Mouse (Mus musculus) layer of hippocampus, postnatal 10 days (tissue): ENCODE data around the gene Tnik. TPM values are rescaled to one million over a fixed set of nuclear protein-coding genes. Genes with fewer than 3 reads are reported as not detected.
A peak's percentile ranks its signal among the peaks of the same experiment; 100 is the strongest.

Source experiments
- DNase-seq, 2 experiments: peaks; one replicate each; pipeline ENCODE4 v3.0.0; 2021; ENCODE audit warnings: low spot score in 2 of 2
- long read RNA-seq: library from polyadenylated mRNA; stranded (forward); transcript quantifications from one replicate; pipeline ENCODE4 v2.0.0, GENCODE M21; 2023
- total RNA-seq, 2 experiments: library from RNA; stranded (reverse); gene quantifications; 2 replicates each; pipeline ENCODE4 v1.2.3; 2021

Tnik gene
- 100 to 1,000 TPM; 209 to 232 TPM for total RNA-seq
- long read RNA-seq, full-length matches to known transcripts, result 2 of 12 reads
- long read RNA-seq, partial matches to known transcripts, result 5 of 12 reads
- long read RNA-seq, other reads (novel, unspliced or antisense), result 5 of 12 reads

DNA sequence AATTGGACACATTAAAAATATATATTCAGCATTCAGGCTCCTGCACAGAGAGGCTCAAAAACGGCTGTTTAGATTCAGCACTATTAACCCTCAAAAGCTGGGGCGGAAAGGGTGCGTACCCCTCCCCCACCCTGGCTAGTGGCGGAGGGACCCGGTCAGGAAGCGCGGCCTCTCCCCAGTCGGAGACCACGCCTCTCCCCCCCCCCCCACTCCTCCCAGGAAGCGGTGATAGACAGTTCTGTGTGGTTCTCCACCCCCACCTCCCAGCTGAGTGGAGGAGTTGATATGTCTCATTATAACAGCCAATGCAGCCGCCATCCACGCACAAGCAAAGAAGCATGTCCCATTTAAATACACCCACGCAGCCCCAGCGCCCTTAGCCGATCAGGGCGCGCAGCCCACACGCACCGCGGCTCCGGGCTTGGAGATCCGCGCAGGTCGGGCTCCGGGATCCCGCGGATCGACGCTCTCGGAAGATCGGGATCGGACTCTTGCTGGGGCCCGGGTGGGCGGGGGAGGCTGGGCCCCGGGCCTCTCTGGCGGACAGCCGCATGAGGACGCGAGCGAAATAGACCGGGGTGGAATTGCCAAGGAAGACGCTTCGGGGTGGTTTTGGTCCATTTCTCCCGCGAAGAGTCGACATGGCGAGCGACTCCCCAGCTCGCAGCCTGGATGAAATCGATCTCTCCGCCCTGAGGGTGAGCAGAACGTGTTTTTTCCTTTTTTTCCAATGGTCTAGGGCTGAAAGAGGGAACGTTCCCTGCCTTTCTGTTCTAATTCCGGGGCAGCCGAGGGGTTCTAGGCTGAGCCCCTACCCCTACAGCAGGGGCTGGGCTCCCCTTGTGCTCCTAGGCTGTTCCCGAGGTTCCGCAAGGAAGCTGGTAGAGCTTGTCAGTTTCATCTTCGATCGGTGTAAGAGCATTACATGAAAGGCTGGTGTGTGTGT, at the start of gene Tnik:
TSS of gene Tnik (plus strand) at position 213 of the 946 bp plus-strand sequence.
- DNase-seq, result peak; percentile 80 to 86

DNA sequence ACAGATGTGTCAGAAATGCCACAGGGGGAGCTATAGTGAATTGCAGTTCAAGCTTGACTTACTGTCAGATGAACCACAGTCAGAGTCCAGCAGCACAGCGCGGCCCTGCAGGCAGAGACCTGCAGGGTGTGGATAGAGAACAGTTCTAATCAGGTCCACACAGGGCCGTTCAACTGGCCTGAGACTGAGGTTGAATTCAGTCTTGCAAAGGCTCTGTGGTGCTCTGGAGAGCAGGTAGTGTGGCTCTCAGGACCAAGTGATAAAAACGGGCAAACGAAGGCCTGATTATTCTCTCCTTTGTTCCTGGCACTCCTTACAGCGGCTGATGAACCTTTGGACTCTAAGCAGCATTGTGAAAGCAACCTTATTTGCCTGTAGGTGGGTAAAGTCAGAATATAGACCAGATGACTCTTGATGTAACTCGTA, 48.1 kb upstream of the Tnik start:
- DNase-seq, result no peak

DNA sequence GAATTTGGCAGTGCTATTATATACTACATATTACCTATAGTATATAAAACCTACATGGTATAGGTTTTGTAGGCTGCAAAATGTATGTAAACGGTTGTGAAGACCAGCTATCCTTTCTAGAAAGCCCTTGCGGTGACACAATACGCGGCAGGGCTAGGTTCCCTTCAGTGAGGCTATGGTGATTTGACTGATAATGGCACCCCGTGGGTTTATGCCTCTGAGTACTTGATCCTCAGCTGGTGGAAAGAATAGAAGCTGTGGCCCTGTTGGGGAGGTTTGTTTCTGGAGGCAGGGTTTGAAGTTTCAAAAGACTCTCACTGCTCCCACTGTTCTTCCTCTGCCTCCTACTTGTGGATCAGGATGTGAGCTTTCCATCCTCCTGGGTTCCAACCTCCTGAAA, 46.0 kb upstream of the Tnik start:
- no peak for DNase-seq

DNA sequence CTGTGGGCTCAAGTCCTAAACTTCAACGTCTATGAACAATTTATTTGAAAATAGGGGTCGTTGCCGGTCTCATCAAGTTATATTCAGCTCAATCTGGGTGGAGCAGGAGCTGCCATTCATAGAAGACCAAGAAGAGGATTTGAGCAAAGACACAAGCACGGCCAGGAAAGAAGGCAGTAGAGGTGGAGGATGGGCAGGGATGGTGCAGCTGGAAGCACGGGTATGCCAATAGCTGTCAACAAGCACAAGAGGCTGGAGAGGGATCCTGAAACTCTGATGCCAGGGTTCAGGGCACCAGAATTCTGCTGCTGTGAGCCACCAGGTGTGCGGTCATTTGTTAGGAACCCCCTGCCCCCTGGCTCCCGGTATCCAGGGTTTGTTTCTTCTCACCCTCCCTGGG, 43.5 kb upstream of the Tnik start:
- DNase-seq, result no peak

DNA sequence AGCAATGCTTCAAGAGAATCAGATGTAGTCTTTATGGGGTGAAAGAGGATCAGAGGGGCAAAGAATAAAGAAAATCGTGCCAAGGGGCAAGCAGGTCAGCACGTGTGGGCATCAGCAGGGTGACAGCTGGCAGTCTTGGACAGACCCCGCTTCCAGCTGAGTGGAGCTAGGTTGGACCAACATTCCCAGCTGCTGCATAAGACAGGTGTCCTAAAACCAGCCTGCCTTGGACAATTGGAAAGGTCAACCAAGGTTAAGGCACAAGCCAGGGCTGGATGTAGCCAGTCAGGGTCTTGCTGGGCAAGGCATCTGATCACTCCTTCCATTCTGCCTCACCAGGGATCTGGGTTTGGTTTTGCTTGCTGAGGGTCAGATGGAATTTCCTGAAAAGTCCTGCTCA, 43.0 kb upstream of the Tnik start:
- no peak for DNase-seq

DNA sequence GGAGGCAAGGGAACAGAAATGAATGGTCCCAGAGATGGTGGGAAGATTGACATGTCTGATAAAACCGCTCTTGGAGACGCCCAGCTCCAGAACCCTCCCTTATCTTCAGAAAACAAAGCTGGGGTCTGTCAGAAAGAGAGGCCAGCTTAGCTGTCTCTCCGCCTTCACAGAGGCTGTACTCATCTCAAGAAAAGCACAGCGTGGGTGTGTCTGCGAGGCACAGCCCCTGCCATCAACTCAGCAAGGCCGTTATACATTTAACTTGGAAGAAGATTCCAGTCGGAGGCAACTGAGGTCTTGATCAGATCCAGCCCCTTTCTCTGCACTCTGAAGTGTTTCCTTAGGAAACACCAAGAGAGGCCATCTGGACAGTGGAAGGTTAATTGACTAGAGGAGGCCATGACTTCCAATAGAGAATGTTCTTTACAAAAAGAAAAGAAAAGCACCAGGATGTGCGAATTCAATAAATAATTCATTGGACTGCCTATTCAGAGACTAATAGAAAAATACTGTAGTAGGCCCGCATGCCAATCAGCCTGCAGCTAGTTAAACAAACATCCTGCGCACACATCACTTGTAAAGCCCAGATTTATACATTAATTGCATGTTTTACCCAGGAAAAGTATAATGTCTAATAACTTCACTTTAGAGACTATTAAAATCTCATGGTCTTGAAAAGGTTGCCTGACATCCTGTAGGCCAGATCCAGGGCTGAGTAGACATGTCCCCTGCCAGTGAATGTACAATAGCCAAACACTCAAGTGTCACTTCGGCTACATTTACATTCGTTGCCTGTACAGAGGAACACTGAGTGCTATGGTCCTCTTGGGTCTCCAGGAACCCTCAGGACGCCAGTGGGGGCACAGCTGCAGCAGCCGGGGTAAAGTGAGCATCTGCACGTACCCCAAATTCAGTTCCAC, 38.3 kb upstream of the Tnik start:
- peak in 1 of 2 experiments; percentile 17 for DNase-seq

DNA sequence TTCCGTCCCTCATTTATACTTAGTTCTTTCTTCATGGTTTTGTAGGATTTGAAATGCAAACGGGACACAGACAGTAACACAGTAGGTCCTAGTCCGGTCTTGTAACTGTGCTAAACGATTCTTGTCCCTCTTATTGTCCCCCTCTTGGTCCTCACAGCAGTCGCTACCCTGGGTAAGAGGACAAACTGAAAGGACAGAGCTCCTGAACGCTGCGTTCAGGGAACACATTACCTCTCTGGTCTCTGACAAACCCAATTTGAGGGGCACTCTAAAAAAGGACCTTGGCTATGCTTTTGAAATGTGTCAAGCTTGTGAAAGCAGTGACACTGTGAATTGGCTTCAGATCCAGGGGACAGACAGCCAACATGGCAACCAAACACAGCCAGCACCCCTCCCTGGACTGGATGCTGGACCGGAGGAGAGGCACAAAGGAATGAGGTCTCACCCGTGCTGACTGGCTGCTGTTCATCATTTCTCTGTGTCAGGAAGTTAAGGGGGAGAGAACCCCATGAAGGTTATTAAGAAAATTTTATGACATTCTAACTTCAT, 37.6 kb upstream of the Tnik start:
- DNase-seq, result peak; percentile 34 to 47

DNA sequence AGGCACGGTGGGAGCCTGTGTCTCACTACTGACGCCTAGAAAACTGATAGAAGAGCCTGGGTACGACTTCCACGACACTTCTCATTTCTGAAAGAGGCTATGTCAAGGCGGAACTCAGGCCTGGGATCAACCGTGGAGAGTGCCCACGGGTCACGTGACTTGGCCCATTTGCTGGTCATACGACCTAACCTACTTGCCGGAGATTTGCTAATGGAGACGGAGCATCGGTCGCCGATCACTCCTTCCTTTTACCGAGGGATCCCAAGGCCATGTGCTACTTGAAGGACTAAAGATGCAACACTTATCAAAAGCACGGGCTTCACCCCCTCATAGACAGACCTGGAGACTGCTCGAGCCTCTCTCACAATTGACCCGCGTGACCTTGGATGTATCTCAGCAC, 36.8 kb upstream of the Tnik start:
- no peak for DNase-seq

DNA sequence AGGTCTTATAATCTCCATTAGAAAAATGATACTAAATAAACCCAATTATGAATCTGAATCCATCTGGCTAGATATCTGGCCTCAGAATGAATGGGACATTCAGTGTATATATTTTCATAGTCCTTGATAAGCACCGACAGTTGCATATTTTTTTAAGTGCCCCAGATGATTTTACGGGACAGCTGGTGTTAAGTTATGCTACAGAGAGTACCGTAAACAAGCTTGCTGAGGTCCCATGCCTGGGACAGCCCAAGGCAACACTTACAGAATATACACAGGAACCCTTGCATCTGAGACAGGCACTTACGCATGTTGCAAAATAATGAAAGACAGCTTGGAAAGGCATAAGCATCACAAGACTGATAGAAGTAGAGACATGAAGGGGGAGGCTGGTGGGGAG, 34.1 kb upstream of the Tnik start:
- DNase-seq, result no peak

DNA sequence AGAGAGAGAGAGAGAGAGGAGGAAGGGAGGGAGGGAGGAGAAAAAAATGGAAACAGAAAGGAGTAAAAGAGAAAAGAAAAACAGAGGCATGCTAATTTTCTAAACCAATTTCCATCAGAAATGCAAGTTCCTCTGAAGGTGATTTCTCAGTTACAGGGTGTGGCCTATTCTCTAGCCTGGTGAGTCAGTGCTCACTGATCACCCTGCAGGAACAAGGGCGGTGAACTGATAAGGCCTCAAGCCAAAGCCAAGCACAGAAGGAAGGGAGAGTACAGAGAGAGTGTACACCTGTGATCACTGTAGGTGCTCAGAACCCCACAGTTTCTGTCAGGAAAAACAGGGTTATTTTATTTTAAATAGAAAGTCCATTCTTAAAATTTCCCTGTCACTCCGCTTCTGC, 33.5 kb upstream of the Tnik start:
- no peak for DNase-seq

DNA sequence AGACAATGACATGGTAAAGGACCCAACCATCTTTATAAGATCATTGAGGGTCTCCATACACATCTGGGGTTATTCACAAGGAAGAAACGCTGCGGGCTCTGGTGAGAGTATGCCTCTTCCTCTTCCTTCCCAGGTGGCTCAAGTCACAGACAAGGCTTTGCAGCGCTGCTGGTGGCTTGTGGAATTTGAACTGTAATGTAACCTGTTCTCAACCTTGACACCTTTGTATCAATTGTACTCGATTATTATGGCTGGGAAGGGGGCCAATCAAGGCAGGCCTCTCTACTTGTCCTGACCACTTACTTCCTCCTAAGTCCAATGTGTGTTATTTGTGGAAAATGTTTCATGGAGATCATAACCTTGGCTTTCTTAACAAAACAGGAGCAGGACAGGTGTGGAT, 30.1 kb upstream of the Tnik start:
- no peak for DNase-seq

DNA sequence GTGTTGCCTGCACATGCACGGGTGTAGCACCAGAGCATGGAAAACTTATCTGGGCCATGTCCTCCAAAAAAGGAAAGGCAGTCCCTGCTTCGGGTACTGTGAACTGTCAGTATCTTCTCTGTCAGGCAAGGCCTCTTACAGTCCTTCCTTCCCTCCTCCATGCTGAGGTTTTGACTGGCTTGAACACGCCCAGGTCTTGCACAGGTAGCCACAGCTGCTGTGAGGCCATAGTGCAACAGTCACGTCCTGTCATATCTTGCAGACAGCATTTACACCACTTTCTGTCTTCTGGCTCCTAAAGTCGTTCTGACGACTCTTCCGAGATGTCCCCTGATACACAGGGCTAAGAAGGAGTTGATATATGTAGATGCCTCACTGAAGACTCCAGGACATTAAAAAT, 28.8 kb upstream of the Tnik start:
- DNase-seq, result no peak

DNA sequence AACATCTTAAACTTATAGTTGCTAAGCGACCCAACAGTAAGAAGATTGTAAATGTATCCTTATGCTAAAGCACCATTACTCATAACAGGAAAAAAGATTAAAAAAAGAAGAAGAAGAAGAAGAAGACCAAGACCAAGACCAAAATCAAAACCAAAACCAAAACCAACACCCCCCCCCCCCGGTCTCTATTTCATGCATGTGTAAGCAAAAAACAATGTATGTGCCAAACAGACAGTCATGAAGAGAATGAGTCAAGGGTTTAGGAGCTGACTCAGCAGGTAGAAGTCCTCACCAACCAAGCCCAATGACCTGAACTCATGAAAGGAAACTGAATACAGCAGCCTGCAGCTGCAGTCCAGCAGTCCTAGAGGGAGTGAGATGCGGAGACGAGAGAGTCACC, 26.3 kb upstream of the Tnik start:
- no peak for DNase-seq

DNA sequence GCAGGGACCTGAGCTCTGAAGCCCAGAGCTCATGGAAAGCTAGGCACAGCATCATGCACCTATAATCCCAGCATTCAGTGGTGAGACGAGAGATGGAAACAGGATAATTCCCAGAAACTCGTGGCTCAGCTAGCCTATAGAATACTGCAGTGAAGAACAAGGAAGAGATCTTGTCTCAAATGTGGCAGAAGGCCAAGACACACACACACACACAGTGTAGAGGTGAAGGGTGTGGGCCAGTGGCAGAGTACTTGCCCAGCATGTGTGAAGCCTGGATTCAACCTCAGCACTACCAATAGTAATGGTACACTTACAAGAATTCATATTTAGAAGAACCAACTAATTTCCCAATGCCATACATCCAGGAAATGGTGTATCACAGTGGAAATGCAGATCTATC, 24.9 kb upstream of the Tnik start:
- DNase-seq, result no peak

DNA sequence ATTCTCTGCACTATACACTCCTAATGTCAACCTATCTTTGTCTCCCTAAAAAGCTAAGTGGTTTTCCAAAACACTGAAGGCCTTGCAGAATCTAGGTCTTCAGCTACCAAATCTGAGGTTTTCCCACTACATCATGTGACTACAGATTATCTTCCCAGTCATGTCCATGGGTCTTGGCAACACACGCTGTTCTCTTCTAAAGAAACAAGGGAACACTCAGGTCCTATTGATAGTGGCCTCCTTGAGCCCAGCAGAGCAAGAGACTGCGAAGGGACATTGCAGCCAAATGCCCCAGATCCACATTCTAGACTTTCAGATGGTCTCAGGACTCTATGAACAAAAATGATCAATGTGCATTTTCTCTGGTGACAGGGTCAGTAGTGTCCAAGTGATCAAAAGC, 20.5 kb upstream of the Tnik start:
- DNase-seq, result peak; percentile 8 to 17

DNA sequence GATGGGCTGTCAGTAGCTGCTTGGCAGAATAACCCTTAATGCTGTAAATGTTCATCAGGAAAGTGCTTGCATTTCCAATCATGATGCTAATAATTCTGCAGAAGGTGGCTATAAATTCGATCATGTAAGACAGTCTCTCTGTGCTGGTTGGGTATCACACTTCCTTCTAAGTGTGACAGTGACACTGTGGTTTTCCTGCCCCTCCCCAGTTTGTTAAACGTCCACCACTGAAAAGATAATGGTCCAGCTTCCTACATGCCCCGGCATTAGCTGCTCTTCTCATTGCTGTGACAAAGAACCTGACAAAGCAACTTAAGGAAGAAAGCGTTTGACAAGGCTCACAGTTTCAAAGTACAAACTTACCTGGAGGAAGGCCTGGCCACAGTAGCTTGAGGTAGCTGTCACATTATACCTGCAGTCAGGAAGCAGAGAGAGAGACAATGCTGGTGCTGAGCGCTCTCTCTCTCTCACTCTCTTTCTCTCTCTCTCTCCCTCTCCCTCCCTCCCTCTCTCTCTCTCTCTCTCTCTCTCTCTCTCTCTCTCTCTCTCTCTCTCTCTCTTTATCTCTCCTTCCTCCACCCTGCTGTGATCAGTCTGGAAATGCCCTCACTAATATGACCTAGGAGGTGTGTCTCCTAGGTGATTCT, 18.6 kb upstream of the Tnik start:
- no peak for DNase-seq

DNA sequence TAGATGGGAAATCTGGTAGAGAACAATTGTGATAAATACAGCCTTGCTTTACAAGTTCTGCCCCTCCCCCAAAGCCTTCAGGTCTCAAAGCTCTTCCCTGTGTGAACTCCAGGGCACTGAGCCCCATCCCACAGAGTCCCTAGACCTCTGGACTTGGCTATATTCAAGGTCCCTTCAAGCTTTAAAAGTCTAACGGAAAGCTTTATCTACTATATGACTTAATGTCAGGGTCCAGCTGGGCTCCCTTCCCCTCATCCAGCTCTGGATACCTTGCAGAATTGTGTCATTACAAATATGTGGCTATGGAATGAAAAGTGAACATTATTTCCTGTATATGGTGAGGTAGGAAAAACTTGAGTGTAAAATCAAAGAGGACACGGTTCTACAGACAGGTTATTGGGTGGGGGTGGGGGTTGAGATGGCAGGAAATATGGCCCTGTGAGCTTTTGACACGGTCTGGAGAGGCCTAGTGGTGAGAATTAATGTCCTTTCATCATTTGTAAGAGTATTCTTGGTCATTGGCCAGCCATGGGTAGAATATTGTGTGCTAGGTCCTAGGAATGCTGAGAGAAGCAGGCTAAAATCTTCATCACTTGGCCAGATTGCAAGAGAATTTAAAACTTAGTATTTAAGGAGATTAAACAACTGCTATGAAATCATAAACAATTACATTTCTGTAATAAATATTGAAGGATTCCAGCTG, 14.6 kb upstream of the Tnik start:
- DNase-seq, result no peak

DNA sequence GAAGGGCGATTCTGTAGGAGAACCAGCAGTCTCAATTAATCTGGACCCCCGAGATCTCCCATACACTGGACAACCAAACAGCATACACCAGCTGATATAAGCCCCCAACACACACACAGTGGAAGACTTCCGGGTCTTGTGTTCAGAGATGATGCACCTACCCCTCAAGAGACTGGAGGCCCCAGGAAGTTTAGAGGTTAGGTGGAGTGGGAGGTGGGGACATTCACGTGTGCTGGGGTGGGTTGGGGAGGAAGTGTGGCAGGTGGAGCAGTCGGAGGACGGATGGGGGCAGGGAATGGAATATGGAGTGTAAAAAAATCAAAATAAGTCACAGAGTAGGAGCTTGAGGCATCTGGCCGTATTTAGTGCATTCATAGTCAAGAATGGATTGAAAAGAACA, 7.3 kb upstream of the Tnik start:
- no peak for DNase-seq

DNA sequence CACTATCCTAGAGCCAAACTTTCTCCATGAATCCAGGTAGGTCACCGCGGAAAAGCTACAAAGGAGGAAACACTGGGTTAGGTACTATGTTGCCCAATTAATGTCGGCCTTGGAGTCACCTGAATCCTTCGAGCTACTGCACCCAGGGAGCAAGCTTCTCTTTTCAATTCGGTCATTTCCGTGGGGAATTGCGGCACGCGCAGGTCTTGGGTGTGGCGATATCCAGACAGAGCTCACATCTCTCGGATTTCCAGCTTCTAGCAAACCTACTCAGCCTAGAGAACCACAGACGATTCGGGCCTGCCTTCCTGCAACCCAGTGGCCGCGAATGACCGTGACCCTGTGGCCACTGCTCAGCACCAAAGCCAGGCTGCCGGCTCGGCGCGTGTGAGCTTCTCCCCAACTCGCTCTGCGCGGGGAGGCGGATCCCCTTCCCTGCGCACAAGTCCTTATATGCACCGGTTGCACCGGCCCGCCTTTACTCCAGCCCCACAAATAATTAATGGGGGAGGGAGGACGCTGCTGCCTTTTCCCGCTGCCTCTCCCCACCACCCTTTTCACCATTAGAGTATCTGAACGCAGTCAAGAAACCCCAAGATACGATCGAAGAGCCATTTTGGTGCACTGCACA, 528 bp upstream of the Tnik start:
- peak; percentile 67 to 74 for DNase-seq
